Mouse (Mus musculus) bone marrow, adult 2 months (tissue): Measurements from ENCODE around the gene Fignl2.

Experiments
- CTCF ChIP-seq: fragments of 200-500 bp; IDR thresholded peaks from 2 replicates; pipeline ENCODE4 v1.5.1; 2011; ENCODE audit warnings: low read length, control low read depth; ENCODE audit not compliant: control insufficient read depth, insufficient read depth
- POLR2A ChIP-seq: fragments of 200-500 bp; IDR thresholded peaks from 2 replicates; pipeline ENCODE4 v1.6.1; 2011; ENCODE audit warnings: low read depth, mild to moderate bottlenecking, control low read depth, low read length, borderline replicate concordance; ENCODE audit not compliant: control insufficient read depth

- TF ChIP-seq POLR2A (no peak), CTCF (no peak)
These were observed 8.6 kb upstream of the Fignl2 start for GRCm38 (mm10) chr15:101086956-101087355.
